Mouse (Mus musculus) embryo, embryonic 11 days (tissue): ENCODE data around the gene Lpcat3.

Source experiments
- DNase-seq: peaks from one replicate; pipeline ENCODE4 v3.0.0-alpha.2; 2015

Lpcat3 gene

GRCm38 (mm10) chr6:124706061-124706627, 43.3 kb downstream of the Lpcat3 start:
- no peak for DNase-seq

- DNase-seq: no peak
These were observed 45.6 kb downstream of the Lpcat3 start for GRCm38 (mm10) chr6:124708289-124708889.

GRCm38 (mm10) chr6:124711824-124712782, 49.3 kb downstream of the Lpcat3 start, which contains the start of the genes Emg1 and Phb2:
Emg1 (minus strand) TSS chr6:124712178.
Phb2 (plus strand) TSS chr6:124712336.
- peak; percentile 99 for DNase-seq

- no peak for DNase-seq
These were observed 50.1 kb downstream of the Lpcat3 start for GRCm38 (mm10) chr6:124712918-124713317.

GRCm38 (mm10) chr6:124716864-124717490, 54.1 kb downstream of the Lpcat3 start:
- DNase-seq: peak; percentile 71

- no peak for DNase-seq
These were observed 55.1 kb downstream of the Lpcat3 start for GRCm38 (mm10) chr6:124717968-124718367.

- no peak for DNase-seq
These were observed 55.9 kb downstream of the Lpcat3 start for GRCm38 (mm10) chr6:124718703-124719102.

GRCm38 (mm10) chr6:124719354-124719978, 56.6 kb downstream of the Lpcat3 start:
- no peak for DNase-seq

- no peak for DNase-seq
These were observed 58.1 kb downstream of the Lpcat3 start for GRCm38 (mm10) chr6:124720904-124721303.

- no peak for DNase-seq
These were observed 60.1 kb downstream of the Lpcat3 start for GRCm38 (mm10) chr6:124722876-124723473.

- no peak for DNase-seq
These were observed 60.7 kb downstream of the Lpcat3 start for GRCm38 (mm10) chr6:124723541-124723940.

- DNase-seq: no peak
These were observed 61.6 kb downstream of the Lpcat3 start for GRCm38 (mm10) chr6:124724472-124724871.

- no peak for DNase-seq
These were observed 65.8 kb downstream of the Lpcat3 start for GRCm38 (mm10) chr6:124728621-124729020.

GRCm38 (mm10) chr6:124729850-124730705, 67.3 kb downstream of the Lpcat3 start:
- DNase-seq: no peak

- DNase-seq: no peak
These were observed 68.2 kb downstream of the Lpcat3 start for GRCm38 (mm10) chr6:124731038-124731437.

GRCm38 (mm10) chr6:124732476-124733370, 69.9 kb downstream of the Lpcat3 start:
- DNase-seq: peak; percentile 37

GRCm38 (mm10) chr6:124734417-124734816, 71.6 kb downstream of the Lpcat3 start:
- DNase-seq: no peak

GRCm38 (mm10) chr6:124737040-124737439, 74.2 kb downstream of the Lpcat3 start:
- DNase-seq: no peak

- DNase-seq: peak; percentile 65
These were observed 75.7 kb downstream of the Lpcat3 start, which contains the start of gene Ptpn6 for GRCm38 (mm10) chr6:124738511-124739023. Ptpn6 (minus strand) TSS chr6:124738714.
